Mouse (Mus musculus) stomach, postnatal 0 days (tissue): ENCODE measurements around the gene Arhgef2. TPM values are rescaled to one million over a fixed set of nuclear protein-coding genes. Genes with fewer than 3 reads are reported as not detected.
"Not testable (repeated sequence)": the region's sequence is repeated elsewhere in the genome, so short reads cannot be mapped to it uniquely, and the experiment has no call there.

Source experiments
- ATAC-seq: fragments of 200-750 bp; cut with Nextera tagmentation; 2 replicates; pipeline ENCODE4 v1.8.0; 2017; ENCODE audit not compliant: low FRiP score, low TSS enrichment
- DNase-seq: peaks from one replicate; pipeline ENCODE4 v3.0.0-alpha.2; 2016; ENCODE audit warnings: low spot score
- H3K27ac ChIP-seq: fragments of 300-500 bp; sonication (generic); replicated peaks from 2 replicates; pipeline ENCODE4 v1.5.1; 2014; ENCODE audit warnings: mild to moderate bottlenecking, control low read depth
- H3K27me3 ChIP-seq: fragments of 300-500 bp; sonication (generic); 2 replicates; pipeline ENCODE4 v1.6.1; 2014; ENCODE audit warnings: low read length; ENCODE audit not compliant: control insufficient read depth, insufficient read depth
- H3K36me3 ChIP-seq: fragments of 300-500 bp; sonication (generic); 2 replicates; pipeline ENCODE4 v1.6.1; 2014; ENCODE audit warnings: low read length, mixed read lengths; ENCODE audit not compliant: control insufficient read depth, insufficient read depth
- H3K4me1 ChIP-seq: fragments of 300-500 bp; sonication (generic); replicated peaks from 2 replicates; pipeline ENCODE4 v1.6.1; 2014; ENCODE audit warnings: antibody characterized with exemption; ENCODE audit not compliant: control insufficient read depth, insufficient read depth
- H3K4me2 ChIP-seq: fragments of 300-500 bp; sonication (generic); replicated peaks from 2 replicates; pipeline ENCODE4 v1.6.1; 2014; ENCODE audit warnings: low read depth, mild to moderate bottlenecking, control low read depth, moderate library complexity
- H3K4me3 ChIP-seq: fragments of 300-500 bp; sonication (generic); 2 replicates; pipeline ENCODE4 v1.5.1; 2014; ENCODE audit warnings: low read depth, low read length, control low read depth
- H3K9ac ChIP-seq: fragments of 300-500 bp; sonication (generic); 2 replicates; pipeline ENCODE4 v1.6.1; 2014; ENCODE audit warnings: mild to moderate bottlenecking, low read length, control low read depth, mixed read lengths
- H3K9me3 ChIP-seq: fragments of 300-500 bp; sonication (generic); 2 replicates; pipeline ENCODE4 v1.6.1; 2016; ENCODE audit warnings: low read length; ENCODE audit not compliant: control insufficient read depth
- CTCF ChIP-seq: IDR thresholded peaks from 2 replicates; pipeline ENCODE4 v1.5.1; 2016; ENCODE audit warnings: antibody characterized with exemption, low read depth, mild to moderate bottlenecking, moderate library complexity
- EP300 ChIP-seq: optimal IDR thresholded peaks from 2 replicates; pipeline ENCODE3; 2016; ENCODE audit warnings: antibody characterized with exemption
- WGBS: fragments of 180-500 bp; shearing (Covaris S2); extraction: QIAGEN DNeasy Blood & Tissue Kit; methylation state at CpG from one replicate; pipeline ENCODE4 v1.1.7; 2014; 5-methylcytosine and 5-hydroxymethylcytosine counted together
- polyA plus RNA-seq: library from polyadenylated mRNA; unstranded; fragments of >200 nt; fragmentation: Nextera tagmentation; extraction: Ambion mirVana; gene quantifications from 2 replicates; pipeline ENCODE4 v1.2.1, GENCODE M21; 2015

The Arhgef2 gene
- polyA plus RNA-seq, 1 experiment from 2014 or later, result 29.0 TPM

GRCm38 (mm10) chr3:88570341-88570740 is 35.4 kb upstream of the Arhgef2 start:
- Histone ChIP-seq H3K27me3 (no peaks in the 10 kb centered on the region), H3K9me3 (no peaks in the 10 kb centered on the region), H3K9ac (no peak overlapping the region), H3K27ac (no peak overlapping the region), H3K4me2 (no peak overlapping the region), H3K4me3 (no peak overlapping the region), H3K4me1 (no peaks in the 10 kb centered on the region), H3K36me3 (peaks cover 13% of the 10 kb centered on the region)
- ATAC-seq (no peak), DNase-seq (no peak)
- 90% methylated on average over 10 of the region's 10 CpGs for WGBS
- no peak for TF ChIP-seq CTCF
- no peak for TF ChIP-seq EP300

- no peak for ATAC-seq
- H3K4me1 ChIP-seq, result no peaks in the 10 kb centered on the region
- H3K4me3 ChIP-seq, result no peak overlapping the region
- no peak overlapping the region for H3K4me2 ChIP-seq
- no peak overlapping the region for H3K9ac ChIP-seq
- H3K27me3 ChIP-seq, result no peaks in the 10 kb centered on the region
- 73% methylated on average over 1 of the region's 1 CpGs for WGBS
- H3K27ac ChIP-seq, result no peak overlapping the region
- no peak for TF ChIP-seq EP300
- no peak for TF ChIP-seq CTCF
- H3K9me3 ChIP-seq, result no peaks in the 10 kb centered on the region
- H3K36me3 ChIP-seq, result peaks cover 13% of the 10 kb centered on the region
- DNase-seq, result no peak
Observed at GRCm38 (mm10) chr3:88571856-88572255, 33.9 kb upstream of the Arhgef2 start.

- ATAC-seq, result no peak
Observed at GRCm38 (mm10) chr3:88572835-88573234, 32.9 kb upstream of the Arhgef2 start.

GRCm38 (mm10) chr3:88573810-88574209 is 32.0 kb upstream of the Arhgef2 start:
- 65% methylated on average over 2 of the region's 2 CpGs for WGBS
- no peak overlapping the region for H3K4me2 ChIP-seq
- H3K4me3 ChIP-seq, result no peak overlapping the region
- no peaks in the 10 kb centered on the region for H3K27me3 ChIP-seq
- H3K36me3 ChIP-seq, result no peaks in the 10 kb centered on the region; the same call in 1 of the 2 replicates
- H3K9me3 ChIP-seq, result no peaks in the 10 kb centered on the region
- H3K4me1 ChIP-seq, result no peaks in the 10 kb centered on the region
- no peak for DNase-seq
- no peak for ATAC-seq
- no peak overlapping the region for H3K9ac ChIP-seq
- TF ChIP-seq EP300, result no peak
- no peak for TF ChIP-seq CTCF
- no peak overlapping the region for H3K27ac ChIP-seq

More at GRCm38 (mm10) chr3:88572835-88573234, 32.9 kb upstream of the Arhgef2 start:
- TF ChIP-seq EP300 (no peak), CTCF (no peak)
- WGBS, result 71% methylated on average over 2 of the region's 2 CpGs
- Histone ChIP-seq H3K27ac (no peak overlapping the region), H3K27me3 (no peaks in the 10 kb centered on the region), H3K9ac (no peak overlapping the region), H3K4me2 (no peak overlapping the region), H3K36me3 (peaks cover 8% of the 10 kb centered on the region), H3K4me3 (no peak overlapping the region), H3K4me1 (no peaks in the 10 kb centered on the region), H3K9me3 (no peaks in the 10 kb centered on the region)
- DNase-seq, result no peak

GRCm38 (mm10) chr3:88575540-88575939 is 30.2 kb upstream of the Arhgef2 start, which contains the start of gene Ssr2:
TSS of gene Ssr2 (plus strand) at chr3:88575876.
- H3K4me2 ChIP-seq, result no peak within 1 kb of the TSS
- no peaks in the 10 kb centered on the region; the same call in 1 of the 2 replicates for H3K4me1 ChIP-seq
- no peak within 1 kb of the TSS for H3K9ac ChIP-seq
- no peaks in the 10 kb centered on the region for H3K9me3 ChIP-seq
- 87% methylated on average over 3 of the region's 3 CpGs for WGBS
- TF ChIP-seq CTCF (no peak), EP300 (no peak)
- no peak for DNase-seq
- H3K4me3 ChIP-seq, result no peak within 1 kb of the TSS
- no peaks in the 10 kb centered on the region for H3K27me3 ChIP-seq
- ATAC-seq, result no peak
- no peak within 1 kb of the TSS for H3K27ac ChIP-seq
- H3K36me3 ChIP-seq, result no peaks in the 10 kb centered on the region

GRCm38 (mm10) chr3:88577846-88578245 is 27.9 kb upstream of the Arhgef2 start:
- WGBS, result 71% methylated on average over 5 of the region's 5 CpGs

More at GRCm38 (mm10) chr3:88577846-88578245, 27.9 kb upstream of the Arhgef2 start:
- H3K9me3 ChIP-seq, H3K4me3 ChIP-seq, ATAC-seq, DNase-seq, H3K4me2 ChIP-seq, H3K9ac ChIP-seq, H3K27me3 ChIP-seq, H3K36me3 ChIP-seq, H3K27ac ChIP-seq, H3K4me1 ChIP-seq: not testable (repeated sequence)
